Mouse (Mus musculus) lung, adult 2 months (tissue): ENCODE results near the gene Shc3. TPM values are rescaled to one million over a fixed set of nuclear protein-coding genes. Genes with fewer than 3 reads are reported as not detected.

Experiments used
- DNase-seq: peaks from one replicate; pipeline ENCODE4 v3.0.0; 2022
- H3K4me1 ChIP-seq: fragments of 200-500 bp; 2 replicates; pipeline ENCODE4 v1.6.1; 2011; ENCODE audit warnings: low read length; ENCODE audit not compliant: control insufficient read depth, insufficient read depth
- H3K4me3 ChIP-seq: fragments of 200-500 bp; replicated peaks from 2 replicates; pipeline ENCODE3; 2011; ENCODE audit warnings: low read depth, mild to moderate bottlenecking, control low read depth, low read length; ENCODE audit errors: extremely low read depth
- CTCF ChIP-seq: fragments of 200-500 bp; IDR thresholded peaks from 2 replicates; pipeline ENCODE4 v1.5.1; 2011; ENCODE audit warnings: mild to moderate bottlenecking, low read length, control low read depth; ENCODE audit not compliant: insufficient read depth
- POLR2A ChIP-seq: fragments of 200-500 bp; IDR thresholded peaks from 2 replicates; pipeline ENCODE4 v1.6.1; 2011; ENCODE audit warnings: low read depth, mild to moderate bottlenecking, control low read depth, low read length, borderline replicate concordance; ENCODE audit errors: extremely low read depth
- WGBS: fragments of 180-500 bp; shearing (Covaris S2); methylation state at CpG from one replicate; pipeline ENCODE4 v1.1.7; 2018; 5-methylcytosine and 5-hydroxymethylcytosine counted together
- polyA plus RNA-seq: library from polyadenylated mRNA; depleted of rRNA; stranded (reverse); fragments of >200 nt; gene quantifications from 2 replicates; pipeline ENCODE4 v1.2.3, GENCODE M21; 2012

The Shc3 gene
- polyA plus RNA-seq, 1 experiment = 0.45 TPM

DNA sequence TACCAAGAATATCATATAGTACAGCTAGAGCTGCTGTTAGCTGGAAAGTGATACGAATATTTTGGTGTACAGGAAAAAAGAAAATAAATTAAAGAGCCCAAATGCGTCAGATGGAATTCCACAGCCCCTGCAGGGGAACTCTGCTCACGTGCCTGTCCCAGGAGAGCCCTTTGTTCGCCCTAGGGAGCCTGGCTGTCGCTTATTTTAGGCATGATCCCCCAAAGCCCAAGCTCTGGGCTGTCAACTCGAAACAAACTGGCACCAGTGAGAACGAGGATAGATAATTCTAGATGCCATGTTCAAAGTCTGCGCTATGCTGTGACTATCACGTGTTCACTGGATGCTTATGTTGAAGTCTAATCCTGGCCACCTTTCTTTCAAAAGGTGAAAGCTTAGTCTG is 892 bp upstream of the Shc3 start:
- DNase-seq = no peak
- 12% methylated on average over 9 of the region's 9 CpGs for WGBS
- no peak overlapping the region for H3K4me3 ChIP-seq
- no peaks in the 10 kb centered on the region for H3K4me1 ChIP-seq
- no peak for TF ChIP-seq CTCF
- no peak for TF ChIP-seq POLR2A

DNA sequence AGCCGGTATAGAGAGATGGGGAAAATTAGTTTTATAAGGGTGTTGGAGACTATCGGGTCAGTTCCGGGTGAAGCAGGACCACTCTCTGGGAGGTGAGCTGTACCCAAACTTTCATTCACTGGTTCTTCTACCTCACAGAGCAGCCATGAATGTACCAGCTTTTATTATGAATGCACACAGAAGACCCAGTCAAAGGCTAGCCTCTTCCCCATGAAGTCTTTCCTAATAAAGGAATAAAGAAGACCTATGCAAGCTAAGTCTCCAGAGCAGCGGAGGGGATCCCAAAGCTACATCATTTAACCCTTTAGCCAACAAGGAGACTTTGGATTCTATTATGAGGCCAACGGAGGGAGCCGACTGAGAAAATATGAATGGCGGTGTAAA is 458 bp upstream of the Shc3 start:
- no peak overlapping the region for H3K4me3 ChIP-seq
- DNase-seq = no peak
- no peak for TF ChIP-seq POLR2A
- TF ChIP-seq CTCF = no peak
- WGBS = 5% methylated on average over 7 of the region's 7 CpGs
- no peaks in the 10 kb centered on the region for H3K4me1 ChIP-seq

DNA sequence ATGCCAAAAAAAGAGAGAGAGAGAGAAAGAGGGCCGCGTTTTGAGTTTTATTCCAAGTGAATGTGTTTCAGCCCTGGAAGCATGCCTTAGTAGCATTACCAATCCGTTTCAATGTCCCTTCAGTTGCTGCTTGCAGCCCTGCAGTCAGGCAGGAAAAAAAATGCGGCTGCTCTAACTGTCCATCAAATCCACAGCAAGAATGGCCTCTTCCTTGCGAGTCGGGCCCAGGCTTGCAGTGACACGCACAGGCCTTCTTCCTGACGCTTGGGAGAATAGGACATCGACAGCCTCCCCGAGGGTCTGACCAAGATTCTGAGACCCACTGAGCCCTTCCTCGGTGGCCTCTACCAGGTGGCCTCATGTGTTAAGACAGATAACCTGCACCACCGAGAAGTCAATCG is 718 bp downstream of the Shc3 start:
- no peak for DNase-seq
- no peaks in the 10 kb centered on the region for H3K4me1 ChIP-seq
- H3K4me3 ChIP-seq = no peak overlapping the region
- WGBS = 11% methylated on average over 13 of the region's 13 CpGs
- TF ChIP-seq CTCF (no peak), POLR2A (no peak)

DNA sequence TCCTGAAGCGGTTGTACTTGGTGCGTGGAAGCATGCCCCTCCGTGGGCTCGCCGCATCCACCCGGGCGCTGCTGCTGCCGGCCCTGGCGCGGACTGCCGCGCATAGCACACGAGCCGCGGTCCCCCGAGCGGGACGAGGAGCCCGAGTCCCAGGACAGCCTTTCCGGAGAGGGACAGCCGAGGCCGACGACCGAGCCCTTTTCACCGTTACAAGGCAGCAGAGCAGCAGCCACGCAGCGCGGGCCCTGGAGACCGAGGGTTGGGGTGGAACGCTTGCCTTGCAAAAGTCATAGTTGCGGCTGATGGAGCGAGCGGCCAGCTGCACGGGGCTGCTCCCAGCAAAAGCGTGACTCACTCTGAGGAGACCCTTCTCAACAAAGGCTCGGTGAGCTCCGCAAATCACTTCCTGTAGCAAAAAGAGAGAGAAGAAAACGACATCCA is 1.8 kb downstream of the Shc3 start:
- Histone ChIP-seq H3K4me3 (no peak overlapping the region), H3K4me1 (no peaks in the 10 kb centered on the region)
- 2% methylated on average over 38 of the region's 38 CpGs for WGBS
- DNase-seq = no peak
- TF ChIP-seq CTCF = no peak
- no peak for TF ChIP-seq POLR2A

DNA sequence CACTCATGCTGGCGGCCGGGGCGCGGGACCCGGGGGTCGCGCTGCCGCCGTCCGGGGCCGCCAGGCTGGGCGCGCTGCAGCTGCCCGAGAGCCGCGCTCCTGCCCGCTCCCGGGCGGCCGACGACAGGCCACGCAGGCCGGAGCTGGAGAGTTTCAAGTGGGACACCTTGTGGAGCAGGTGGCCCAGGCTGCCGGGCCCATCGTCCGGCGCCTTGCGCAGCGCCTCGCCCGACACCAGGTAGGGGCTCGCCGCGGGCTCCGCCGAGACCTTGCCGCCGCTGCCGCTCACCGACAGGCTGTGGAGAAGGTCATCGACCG is 2.2 kb downstream of the Shc3 start:
- no peak for DNase-seq
- WGBS = 2% methylated on average over 42 of the region's 42 CpGs
- Histone ChIP-seq H3K4me1 (no peaks in the 10 kb centered on the region), H3K4me3 (no peak overlapping the region)
- TF ChIP-seq CTCF = no peak
- no peak for TF ChIP-seq POLR2A

DNA sequence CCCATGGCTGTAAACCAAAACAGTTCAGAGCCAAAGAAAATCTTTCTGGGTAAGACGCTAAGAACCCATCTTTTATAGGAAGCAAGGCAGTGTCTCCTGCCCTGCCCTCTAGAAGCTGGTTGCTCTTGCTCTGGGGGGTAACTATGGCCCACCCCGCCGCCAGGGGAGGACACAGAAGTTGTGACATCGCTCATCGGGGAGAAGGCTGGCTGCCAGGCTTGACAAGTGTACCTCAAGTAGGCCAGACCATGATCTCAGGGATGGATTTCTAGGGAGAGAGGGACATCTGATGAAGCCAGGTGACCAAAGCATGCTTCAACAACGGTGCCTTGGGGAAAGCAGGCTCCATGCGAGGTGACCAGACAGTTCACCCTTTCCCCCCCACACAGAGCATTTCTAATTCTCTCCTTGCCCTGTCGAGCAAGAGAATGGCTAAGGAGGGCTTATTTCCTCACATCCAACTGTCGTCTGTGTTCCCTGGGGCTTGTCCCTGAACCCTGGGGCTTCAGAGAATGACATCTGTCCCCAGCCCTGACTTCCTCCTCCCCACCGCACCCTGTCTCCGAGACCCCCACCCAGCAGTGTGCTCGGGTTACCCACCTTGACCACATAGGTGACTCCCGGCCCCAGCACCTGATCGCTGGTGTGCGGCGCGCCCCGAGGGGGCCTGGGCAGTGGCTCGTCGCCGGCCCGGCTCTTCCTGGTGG is 2.7 kb downstream of the Shc3 start:
- 11% methylated on average over 22 of the region's 22 CpGs for WGBS
- H3K4me3 ChIP-seq = no peak overlapping the region
- DNase-seq = no peak
- TF ChIP-seq CTCF = no peak
- no peak for TF ChIP-seq POLR2A
- H3K4me1 ChIP-seq = no peaks in the 10 kb centered on the region

DNA sequence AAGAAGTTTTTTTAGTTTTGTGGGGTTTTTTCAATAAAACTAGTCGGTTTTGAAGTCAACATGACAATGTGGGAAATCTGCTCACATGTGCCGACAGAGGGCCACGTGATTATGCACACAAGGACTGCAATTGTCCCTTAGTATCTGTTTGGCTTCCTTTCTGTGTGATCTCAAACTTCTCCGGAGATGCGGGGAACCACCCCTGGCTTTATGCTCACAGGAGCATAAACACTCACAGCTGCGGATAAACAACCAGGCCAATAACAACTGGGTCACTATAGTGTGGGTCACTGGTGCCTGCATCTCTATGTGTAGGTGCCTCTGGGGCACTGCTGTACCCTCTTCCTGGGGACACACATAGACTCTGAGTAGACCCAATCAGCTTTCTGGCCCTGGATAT is 4.5 kb downstream of the Shc3 start:
- 61% methylated on average over 6 of the region's 6 CpGs for WGBS
- Histone ChIP-seq H3K4me3 (no peak overlapping the region), H3K4me1 (no peaks in the 10 kb centered on the region)
- TF ChIP-seq CTCF (no peak), POLR2A (no peak)
- no peak for DNase-seq

DNA sequence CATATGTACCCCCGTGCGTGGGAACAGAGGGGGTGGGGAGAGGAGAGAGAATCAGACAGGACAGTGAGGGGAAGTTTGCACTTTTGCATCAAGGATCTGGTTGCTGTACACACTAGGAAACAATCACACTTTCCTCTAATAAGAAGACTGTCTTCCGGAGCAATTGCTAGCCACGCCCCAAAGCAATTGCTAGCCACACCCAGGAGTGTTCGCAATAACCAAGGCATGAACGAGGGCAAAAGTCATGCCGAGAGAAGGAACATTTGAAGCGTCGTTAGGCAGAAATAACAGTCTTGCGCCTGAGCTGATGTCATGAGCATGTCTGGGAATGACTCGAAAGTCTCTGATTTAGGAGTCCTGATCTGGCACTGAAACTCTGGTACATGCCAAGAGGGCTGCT is 15.9 kb downstream of the Shc3 start:
- DNase-seq = no peak
- TF ChIP-seq POLR2A (no peak), CTCF (no peak)
- H3K4me3 ChIP-seq = no peak overlapping the region
- H3K4me1 ChIP-seq = no peaks in the 10 kb centered on the region
- WGBS = 80% methylated on average over 11 of the region's 11 CpGs

DNA sequence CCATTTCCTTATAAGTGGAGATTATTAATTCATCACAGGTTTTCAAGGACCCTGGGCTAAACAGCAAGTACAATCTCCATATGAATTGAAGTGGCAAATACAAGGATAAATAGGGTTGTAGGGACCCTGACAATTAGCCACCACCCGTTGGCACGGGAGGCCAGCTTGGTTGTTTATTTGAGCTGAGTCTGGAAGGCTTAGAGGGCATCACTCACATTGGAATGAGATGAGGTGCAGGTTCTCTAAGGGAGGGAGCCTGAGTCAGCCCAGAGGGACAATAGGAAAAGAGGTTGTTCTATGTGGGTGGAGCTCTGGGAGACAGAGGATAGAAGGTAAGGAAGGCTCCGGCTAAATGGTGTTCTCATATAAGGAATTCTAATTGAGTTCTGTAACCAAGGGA is 17.0 kb downstream of the Shc3 start:
- H3K4me3 ChIP-seq = no peak overlapping the region
- H3K4me1 ChIP-seq = no peaks in the 10 kb centered on the region
- 46% methylated on average over 3 of the region's 3 CpGs for WGBS
- no peak for TF ChIP-seq CTCF
- no peak for TF ChIP-seq POLR2A
- no peak for DNase-seq

DNA sequence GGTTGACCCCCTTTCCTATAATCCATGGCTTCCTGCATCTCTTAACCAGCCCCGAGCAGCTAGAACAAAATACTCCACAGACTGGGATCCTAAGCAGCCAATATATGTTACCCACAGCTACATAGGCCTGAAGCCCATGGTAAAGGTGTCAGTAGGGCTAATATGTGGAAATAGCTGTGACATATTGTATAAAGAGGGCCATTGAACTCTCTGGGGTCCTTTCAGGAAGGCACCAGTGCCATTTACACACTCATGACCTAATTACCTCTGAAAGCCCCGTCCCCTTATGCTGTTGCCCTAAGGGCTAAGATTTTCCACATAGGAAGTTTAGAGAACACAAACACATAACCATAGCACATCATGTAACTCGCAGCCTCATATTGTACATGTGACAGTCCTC is 17.4 kb downstream of the Shc3 start:
- Histone ChIP-seq H3K4me1 (no peaks in the 10 kb centered on the region), H3K4me3 (no peak overlapping the region)
- TF ChIP-seq POLR2A (no peak), CTCF (no peak)
- WGBS = 72% methylated on average over 3 of the region's 3 CpGs
- no peak for DNase-seq

DNA sequence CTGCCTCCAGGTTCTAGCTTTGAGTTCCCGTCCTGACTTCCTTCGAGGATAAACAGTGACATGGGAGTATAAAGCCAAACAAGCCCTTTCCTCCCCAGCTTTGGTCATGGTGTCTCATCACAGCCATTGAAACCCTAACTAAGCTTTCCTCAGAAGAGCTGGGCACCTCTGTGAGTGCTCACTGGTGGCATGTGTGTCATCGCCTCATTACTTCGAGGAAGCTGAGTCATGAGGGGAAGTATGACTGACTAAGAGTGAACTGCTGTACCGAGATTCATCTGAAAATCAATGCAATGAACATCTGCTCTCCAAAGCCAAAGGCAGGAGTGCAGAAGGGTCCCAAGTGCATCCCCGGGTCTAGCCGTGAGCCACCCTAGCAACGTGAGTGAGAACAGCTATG is 29.4 kb downstream of the Shc3 start:
- WGBS = 78% methylated on average over 8 of the region's 8 CpGs
- H3K4me3 ChIP-seq = no peak overlapping the region
- TF ChIP-seq POLR2A = no peak
- no peak for TF ChIP-seq CTCF
- DNase-seq = no peak
- H3K4me1 ChIP-seq = no peaks in the 10 kb centered on the region
